Mouse (Mus musculus) embryonic facial prominence, embryonic 15.5 days (tissue): ENCODE measurements around the gene Syt16. TPM values are rescaled to one million over a fixed set of nuclear protein-coding genes. Genes with fewer than 3 reads are reported as not detected.

Experiments
- ATAC-seq: fragments of 200-750 bp; cut with Nextera tagmentation; 2 replicates; pipeline ENCODE4 v1.8.0; 2017; ENCODE audit warnings: low read depth, moderate TSS enrichment; ENCODE audit not compliant: insufficient number of reproducible peaks, low FRiP score, low TSS enrichment
- H3K27ac ChIP-seq: fragments of 300-500 bp; sonication (generic); replicated peaks from 2 replicates; pipeline ENCODE4 v1.5.1; 2015; ENCODE audit warnings: mild to moderate bottlenecking, inconsistent platforms
- H3K27me3 ChIP-seq: fragments of 300-500 bp; sonication (generic); 2 replicates; pipeline ENCODE4 v1.6.1; 2015; ENCODE audit warnings: inconsistent platforms
- H3K36me3 ChIP-seq: fragments of 300-500 bp; sonication (generic); 2 replicates; pipeline ENCODE4 v1.6.1; 2015; ENCODE audit warnings: mild to moderate bottlenecking, inconsistent platforms
- H3K4me1 ChIP-seq: fragments of 300-500 bp; sonication (generic); 2 replicates; pipeline ENCODE4 v1.6.1; 2015; ENCODE audit warnings: inconsistent platforms
- H3K4me2 ChIP-seq: fragments of 300-500 bp; sonication (generic); replicated peaks from 2 replicates; pipeline ENCODE4 v1.6.1; 2015; ENCODE audit warnings: mild to moderate bottlenecking, inconsistent platforms
- H3K4me3 ChIP-seq: fragments of 300-500 bp; sonication (generic); replicated peaks from 2 replicates; pipeline ENCODE4 v1.5.1; 2015; ENCODE audit warnings: mild to moderate bottlenecking, inconsistent platforms
- H3K9ac ChIP-seq: fragments of 300-500 bp; sonication (generic); 2 replicates; pipeline ENCODE4 v1.6.1; 2015; ENCODE audit warnings: inconsistent platforms
- H3K9me3 ChIP-seq: fragments of 300-500 bp; sonication (generic); replicated peaks from 2 replicates; pipeline ENCODE4 v1.6.1; 2016; ENCODE audit warnings: inconsistent platforms
- WGBS: fragments of 180-500 bp; shearing (Covaris S2); methylation state at CpG from one replicate; pipeline ENCODE4 v1.1.7; 2015; 5-methylcytosine and 5-hydroxymethylcytosine counted together
- polyA plus RNA-seq: library from polyadenylated mRNA; unstranded; fragments of >200 nt; fragmentation: Nextera tagmentation; extraction: Ambion mirVana; gene quantifications from 2 replicates; pipeline ENCODE4 v1.2.1, GENCODE M21; 2015

Gene Syt16
- polyA plus RNA-seq, 1 experiment from 2014 or later: 5.4 TPM

DNA sequence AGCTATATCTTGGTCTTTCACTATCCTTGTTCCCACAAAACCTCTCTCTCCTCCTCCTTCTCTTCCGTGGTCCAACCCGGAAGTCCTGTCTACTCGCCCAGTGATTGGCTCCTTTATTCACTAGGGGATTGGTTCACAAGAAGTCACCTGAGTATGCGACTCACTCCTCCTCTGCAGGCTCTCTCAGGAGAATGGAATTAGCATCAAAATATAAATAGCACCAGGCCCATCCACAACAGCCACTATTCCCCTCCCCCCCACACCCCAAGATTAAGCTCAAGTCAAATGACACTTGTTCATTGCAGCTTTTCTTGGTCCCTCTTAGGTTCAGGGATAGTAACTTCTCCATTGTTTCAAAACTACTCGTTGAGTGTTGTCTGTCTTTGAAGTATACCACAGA, 324.5 kb downstream of the Syt16 start:
- no peak overlapping the region for H3K4me2 ChIP-seq
- H3K27ac ChIP-seq: no peak overlapping the region
- H3K9ac ChIP-seq: no peak overlapping the region
- no peaks in the 10 kb centered on the region for H3K4me1 ChIP-seq
- no peaks in the 10 kb centered on the region for H3K9me3 ChIP-seq
- H3K4me3 ChIP-seq: no peak overlapping the region
- H3K36me3 ChIP-seq: no peaks in the 10 kb centered on the region
- 78% methylated on average over 5 of the region's 5 CpGs for WGBS
- ATAC-seq: no peak
- no peaks in the 10 kb centered on the region for H3K27me3 ChIP-seq

Other genes with a start within 250 kb of the Syt16 start
- 86.3 and 100 TPM in 2 replicates for gene Hif1a, start 96.3 kb upstream of the Syt16 start, polyA plus RNA-seq
- 13.1 and 16.7 TPM in 2 replicates for gene Gm49321, start 60.0 kb upstream of the Syt16 start, polyA plus RNA-seq
- 18.4 and 22.1 TPM in 2 replicates for gene Snapc1, start 33.2 kb upstream of the Syt16 start, polyA plus RNA-seq